Mouse (Mus musculus) gastrocnemius, adult 2 months (tissue): ENCODE results near the gene Abhd12. TPM values are rescaled to one million over a fixed set of nuclear protein-coding genes. Genes with fewer than 3 reads are reported as not detected.
"Not testable (repeated sequence)": the region's sequence is repeated elsewhere in the genome, so short reads cannot be mapped to it uniquely, and the experiment has no call there.

Experiments
- DNase-seq: peaks from one replicate; pipeline ENCODE4 v3.0.0; 2022
- H3K27ac ChIP-seq: fragments of 200-600 bp; 2 replicates; pipeline ENCODE4 v1.8.1; 2022; ENCODE audit warnings: mild to moderate bottlenecking
- H3K4me3 ChIP-seq: fragments of 200-600 bp; 2 replicates; pipeline ENCODE4 v1.8.1; 2022; ENCODE audit warnings: mild to moderate bottlenecking, moderate library complexity
- CTCF ChIP-seq: fragments of 200-600 bp; IDR thresholded peaks from 2 replicates; pipeline ENCODE4 v1.8.1; 2022; ENCODE audit warnings: antibody characterized with exemption, mild to moderate bottlenecking, moderate library complexity
- intact Hi-C: fragments of 180-260 bp; cut with DNase I; formaldehyde crosslinking; loops from one replicate; pipeline ENCODE4 v1.15.1; 2025
- long read RNA-seq, 2 experiments: library from polyadenylated mRNA; stranded (forward); transcript quantifications; one replicate each; pipeline ENCODE4 v2.0.0; 2021
- total RNA-seq, 2 experiments: library from RNA; stranded (reverse); gene quantifications; 2 replicates each; pipeline ENCODE4 v1.2.3; 2021

Gene Abhd12
- total RNA-seq = 10 to 100 TPM; 24.3 to 25.4 TPM
- long read RNA-seq, experiment 1, transcript Abhd12-201 (13 exons, 1,999 nt) = major isoform, 21 of 24 reads
- long read RNA-seq, experiment 1, partial matches to known transcripts = 0 of 24 reads
- long read RNA-seq, experiment 1, other reads (novel, unspliced or antisense) = 3 of 24 reads
- long read RNA-seq, experiment 2, transcript Abhd12-201 (13 exons, 1,999 nt) = major isoform, 27 of 31 reads
- long read RNA-seq, experiment 2, partial matches to known transcripts = 0 of 31 reads
- long read RNA-seq, experiment 2, other reads (novel, unspliced or antisense) = 4 of 31 reads

DNA sequence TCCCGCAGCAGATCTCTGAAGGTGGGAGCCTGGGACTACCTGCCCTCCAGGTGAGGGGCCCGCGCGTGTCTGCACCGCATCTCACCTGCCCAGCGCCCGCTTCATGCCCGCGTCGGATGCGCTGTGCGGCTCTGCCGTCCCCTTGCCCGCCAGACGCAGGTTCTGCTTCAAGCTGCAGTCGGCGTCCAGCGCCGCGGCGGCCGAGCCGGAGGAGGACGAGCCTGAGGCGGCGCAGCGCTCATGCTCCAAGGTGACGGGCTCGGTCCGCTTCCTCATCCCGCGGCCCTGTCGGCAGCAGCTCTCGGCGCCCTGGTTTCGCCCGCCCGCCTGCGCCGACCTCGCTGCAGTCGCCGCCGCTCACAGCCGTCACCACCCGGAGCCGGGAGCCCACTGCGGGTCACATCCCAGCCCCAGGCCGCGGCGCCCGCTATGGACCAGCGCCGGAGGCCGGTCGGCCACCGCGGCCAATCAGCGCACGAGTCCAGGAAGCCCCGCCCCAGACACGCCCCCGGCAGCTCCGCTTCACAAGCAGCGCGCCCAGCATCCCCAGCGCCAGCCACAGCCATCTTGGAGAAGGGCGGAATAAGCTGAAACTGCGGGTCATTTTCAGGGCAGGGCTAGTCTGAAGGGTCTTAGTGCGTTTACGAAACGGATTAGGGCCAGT is at the start of gene Abhd12:
Gene Abhd12 (minus strand): TSS at position 470 of the 664 bp plus-strand sequence.
- TF ChIP-seq CTCF = no peak
- Histone ChIP-seq H3K27ac (peak within 1 kb of the TSS; percentile 98), H3K4me3 (peak within 1 kb of the TSS; percentile 93)
- intact Hi-C loops = loop anchor here (10.0 kb wide), 2 partner anchors 230 to 300 kb away; partner anchors contain the start of gene Apmap
- DNase-seq = peak; percentile 100

DNA sequence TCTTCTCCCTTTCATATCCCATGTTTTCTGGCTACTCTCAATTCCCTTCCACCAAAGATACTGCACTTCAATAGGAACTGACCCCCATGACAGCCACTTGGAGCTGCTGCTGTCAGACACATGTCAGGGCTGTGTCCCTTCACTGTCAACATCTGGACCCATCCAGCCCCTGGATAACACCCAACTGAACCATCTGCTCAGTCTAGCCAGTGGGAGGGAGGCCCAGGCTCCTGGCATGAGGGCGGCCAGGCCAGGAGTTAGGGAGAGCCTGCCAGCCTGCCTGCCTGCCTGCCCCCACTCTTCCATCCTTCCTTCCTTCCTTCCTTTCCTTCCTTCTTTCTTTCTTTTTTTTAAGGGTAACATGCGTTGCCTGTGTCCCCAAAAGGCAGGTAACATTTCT is 46.7 kb upstream of the Abhd12 start:
- no peak for DNase-seq
- TF ChIP-seq CTCF = no peak

GRCm38 (mm10) chr2:150950056-150950455 is 45.5 kb upstream of the Abhd12 start:
- H3K27ac ChIP-seq = no peak overlapping the region
- intact Hi-C loops = no loop called here
- DNase-seq = no peak
- H3K4me3 ChIP-seq = no peak overlapping the region
- TF ChIP-seq CTCF = no peak

More for the DNA sequence above, 46.7 kb upstream of the Abhd12 start:
- intact Hi-C loops = no loop called here
- Histone ChIP-seq H3K4me3 (no peak overlapping the region), H3K27ac (no peak overlapping the region)

GRCm38 (mm10) chr2:150949652-150950051 is 45.1 kb upstream of the Abhd12 start:
- Histone ChIP-seq H3K4me3 (no peak overlapping the region), H3K27ac (no peak overlapping the region)
- TF ChIP-seq CTCF = no peak
- DNase-seq = no peak
- intact Hi-C loops = no loop called here

DNA sequence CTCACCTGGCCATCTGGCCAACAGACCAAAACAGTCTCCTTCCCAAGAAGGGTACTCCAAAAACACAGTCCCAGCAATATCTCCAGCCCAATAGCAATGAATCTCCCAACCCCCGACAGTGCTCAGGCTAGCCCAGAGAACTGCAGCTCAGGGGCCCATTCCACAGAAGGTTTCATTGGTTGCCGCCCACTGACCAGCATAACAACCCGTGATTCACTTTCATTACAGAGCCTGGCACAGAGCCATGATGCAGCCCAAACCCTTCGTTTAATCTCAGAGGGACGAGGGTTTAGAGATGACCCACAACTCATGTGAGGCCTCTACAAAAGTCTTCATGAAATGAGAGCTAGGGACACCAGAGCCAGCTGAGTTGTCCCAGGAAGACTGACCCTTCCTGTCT is 44.2 kb upstream of the Abhd12 start:
- no peak for TF ChIP-seq CTCF
- no peak overlapping the region for H3K4me3 ChIP-seq
- no peak overlapping the region for H3K27ac ChIP-seq
- DNase-seq = no peak
- intact Hi-C loops = no loop called here

GRCm38 (mm10) chr2:150947880-150948611 is 43.5 kb upstream of the Abhd12 start:
- intact Hi-C loops, H3K4me3 ChIP-seq, DNase-seq: not testable (repeated sequence)

GRCm38 (mm10) chr2:150947341-150947740 is 42.8 kb upstream of the Abhd12 start:
- DNase-seq, intact Hi-C loops, H3K27ac ChIP-seq, H3K4me3 ChIP-seq: not testable (repeated sequence)

More at GRCm38 (mm10) chr2:150947880-150948611, 43.5 kb upstream of the Abhd12 start:
- not testable (repeated sequence) for H3K27ac ChIP-seq

GRCm38 (mm10) chr2:150944017-150944416 is 39.5 kb upstream of the Abhd12 start:
- no peak for TF ChIP-seq CTCF
- no peak for DNase-seq
- H3K4me3 ChIP-seq = no peak overlapping the region
- no peak overlapping the region for H3K27ac ChIP-seq
- intact Hi-C loops = no loop called here

DNA sequence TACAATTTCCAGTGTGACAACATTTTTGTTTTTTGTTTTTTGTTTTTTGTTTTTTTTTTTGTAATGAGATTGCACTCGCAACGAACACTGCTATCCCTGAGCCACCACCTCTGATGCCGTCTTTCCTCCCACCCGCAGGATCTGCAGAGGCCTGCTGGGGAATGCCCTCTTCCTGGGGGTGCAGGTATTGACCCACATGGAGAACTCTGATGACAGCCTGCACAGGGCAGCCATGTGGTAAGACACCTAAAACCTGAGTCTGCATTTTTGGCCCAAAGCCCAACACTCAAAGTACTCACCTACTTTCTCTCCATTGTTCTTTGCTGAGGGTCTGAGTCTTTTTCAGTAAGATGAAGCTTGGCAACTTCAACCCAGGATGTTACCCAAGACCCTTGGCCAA is 30.1 kb upstream of the Abhd12 start:
- intact Hi-C loops = no loop called here
- DNase-seq = no peak
- Histone ChIP-seq H3K27ac (no peak overlapping the region), H3K4me3 (no peak overlapping the region)
- no peak for TF ChIP-seq CTCF

GRCm38 (mm10) chr2:150933482-150933881 is 28.9 kb upstream of the Abhd12 start:
- TF ChIP-seq CTCF = no peak

DNA sequence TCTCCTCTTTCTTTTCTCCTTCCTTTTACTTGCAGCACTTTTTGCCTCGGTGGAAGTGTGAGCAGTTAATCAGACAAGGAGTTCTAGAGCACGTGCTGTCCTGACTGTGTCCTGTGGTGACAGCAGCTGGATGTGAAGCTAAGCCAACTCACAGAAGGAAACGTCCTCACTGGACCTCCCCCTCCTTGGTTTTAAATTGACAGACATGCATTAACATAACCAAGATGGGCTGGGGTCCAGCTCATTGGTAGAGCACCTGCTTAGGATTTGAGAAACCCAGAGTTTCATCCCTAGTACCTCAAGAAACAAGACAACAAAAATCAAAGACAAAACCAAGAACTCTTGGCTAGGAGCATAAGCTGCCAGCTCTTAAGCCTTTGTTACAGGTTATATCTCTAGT is 26.3 kb upstream of the Abhd12 start:
- Histone ChIP-seq H3K4me3 (no peak overlapping the region), H3K27ac (no peak overlapping the region)
- DNase-seq = no peak
- no peak for TF ChIP-seq CTCF
- intact Hi-C loops = no loop called here

More at GRCm38 (mm10) chr2:150933482-150933881, 28.9 kb upstream of the Abhd12 start:
- no peak for DNase-seq
- intact Hi-C loops = no loop called here
- Histone ChIP-seq H3K4me3 (no peak overlapping the region), H3K27ac (no peak overlapping the region)

DNA sequence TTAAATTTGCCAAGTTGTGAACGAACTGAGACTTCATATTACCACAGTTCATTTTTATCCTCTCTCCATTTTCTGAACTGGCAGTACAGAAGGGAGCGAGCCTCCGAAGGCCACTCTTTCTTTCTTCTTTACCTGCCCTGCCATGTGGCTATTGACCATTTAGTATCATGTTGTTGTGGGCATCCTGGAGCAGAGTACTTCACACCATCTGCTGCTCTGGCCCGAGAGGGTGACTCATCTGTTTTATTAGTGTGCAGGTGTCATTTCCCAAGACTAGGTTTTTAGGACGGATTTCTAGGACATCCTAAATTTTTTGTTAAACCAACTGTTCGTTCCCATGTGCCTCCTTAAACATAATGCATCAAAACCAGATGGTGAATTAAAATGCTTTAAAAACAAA is 24.6 kb upstream of the Abhd12 start:
- no peak for DNase-seq
- intact Hi-C loops = no loop called here
- H3K4me3 ChIP-seq = no peak overlapping the region
- TF ChIP-seq CTCF = no peak
- no peak overlapping the region for H3K27ac ChIP-seq
